In genomic region chr11:95493010-95493409, GRCm38 (mm10) we compare ENCODE assay signal across 15 mouse cellular contexts. TPM values are rescaled to one million over a fixed set of nuclear protein-coding genes. Genes with fewer than 3 reads are reported as not detected.
DNase-seq lines count a peak whose midpoint lies in the region.
"Had no signal": no experiment of that assay in that cellular context is flagged by ENCODE, and none has a peak within 500 bp of the region (broad histone marks: within the 10 kb centered on the region; RNA-seq: fewer than 3 reads in every experiment).

No protein-coding gene starts in this region.

- DNase-seq in cerebellum, adult 11-12 months: peak; percentile 40
- no peak for DNase-seq in cerebellum, adult 9-10 months
- DNase-seq in cerebellum, postnatal 10 days: peak; percentile 76 to 85
- no peak for DNase-seq in cerebellum, postnatal 36 days
- peak; percentile 79 for DNase-seq in heart, adult 11 months
- no peak for DNase-seq in heart, postnatal 25 days (ENCODE audit: low spot score)
- DNase-seq: adrenal gland, adult 8-10 months; adrenal gland, postnatal 25 days; embryo, embryonic 11 days; gastrocnemius, postnatal 25 days; heart, adult 2 months; heart, postnatal 14 days; kidney, adult 18-20 months; kidney, adult 9 months had no signal

- intact Hi-C loops in heart, postnatal 25 days (cut with DNase I): no loop called here

RNA-seq across cellular contexts. Expression of gene Nxph3, which starts 21.4 kb away (rescaled TPM):
- total RNA-seq in heart, postnatal 25 days (2021): under 1 TPM; 0.62 to 0.64 TPM
- total RNA-seq: hematopoietic stem cell, adult 5-6 weeks had no signal

Comparison
In these comparisons a context has a peak if more than half of its experiments do, and no peak if none do; other contexts are left out.
1. DNase-seq: peak in cerebellum, adult 11-12 months (single experiment), cerebellum, postnatal 10 days (2 of 2) and heart, adult 11 months (single experiment); none in cerebellum, adult 9-10 months (single experiment), cerebellum, postnatal 36 days (0 of 2) and heart, postnatal 25 days (single experiment).